Mouse (Mus musculus) E14TG2a.4 (cell line): ENCODE data around the gene Myo9b.

Source experiments
- H3K27me3 ChIP-seq: 2 replicates; pipeline ENCODE4 v1.6.1; 2014; ENCODE audit warnings: low read length, control low read depth; ENCODE audit not compliant: insufficient read depth
- H3K36me3 ChIP-seq: 2 replicates; pipeline ENCODE4 v1.6.1; 2014; ENCODE audit warnings: low read length, control low read depth; ENCODE audit not compliant: insufficient read depth
- H3K4me1 ChIP-seq: replicated peaks from 2 replicates; pipeline ENCODE4 v1.6.1; 2014; ENCODE audit warnings: low read depth, low read length, control low read depth
- H3K4me3 ChIP-seq: replicated peaks from 2 replicates; pipeline ENCODE4 v1.5.1; 2014; ENCODE audit warnings: mild to moderate bottlenecking, low read length
- H3K9me3 ChIP-seq: 2 replicates; pipeline ENCODE4 v1.6.1; 2014; ENCODE audit warnings: low read length, control low read depth
- CTCF ChIP-seq: conservative IDR thresholded peaks from 2 replicates; pipeline ENCODE4 v1.5.1; 2014; ENCODE audit warnings: low read length
- NANOG ChIP-seq: IDR thresholded peaks from 2 replicates; pipeline ENCODE4 v1.6.1; 2014; ENCODE audit warnings: borderline replicate concordance, low read length, mixed read lengths
- POU5F1 ChIP-seq: IDR thresholded peaks from 2 replicates; pipeline ENCODE4 v1.6.1; 2014; ENCODE audit warnings: low read length, borderline replicate concordance

Gene Myo9b

GRCm38 (mm10) chr8:71373000-71373399 lies 100.5 kb downstream of the Myo9b start:
- Histone ChIP-seq H3K4me3 (no peak overlapping the region), H3K27me3 (peaks cover 22% of the 10 kb centered on the region), H3K9me3 (no peaks in the 10 kb centered on the region), H3K4me1 (peaks cover 63% of the 10 kb centered on the region), H3K36me3 (peaks cover 69% of the 10 kb centered on the region)
- TF ChIP-seq POU5F1 (no peak), CTCF (no peak), NANOG (no peak)

DNA sequence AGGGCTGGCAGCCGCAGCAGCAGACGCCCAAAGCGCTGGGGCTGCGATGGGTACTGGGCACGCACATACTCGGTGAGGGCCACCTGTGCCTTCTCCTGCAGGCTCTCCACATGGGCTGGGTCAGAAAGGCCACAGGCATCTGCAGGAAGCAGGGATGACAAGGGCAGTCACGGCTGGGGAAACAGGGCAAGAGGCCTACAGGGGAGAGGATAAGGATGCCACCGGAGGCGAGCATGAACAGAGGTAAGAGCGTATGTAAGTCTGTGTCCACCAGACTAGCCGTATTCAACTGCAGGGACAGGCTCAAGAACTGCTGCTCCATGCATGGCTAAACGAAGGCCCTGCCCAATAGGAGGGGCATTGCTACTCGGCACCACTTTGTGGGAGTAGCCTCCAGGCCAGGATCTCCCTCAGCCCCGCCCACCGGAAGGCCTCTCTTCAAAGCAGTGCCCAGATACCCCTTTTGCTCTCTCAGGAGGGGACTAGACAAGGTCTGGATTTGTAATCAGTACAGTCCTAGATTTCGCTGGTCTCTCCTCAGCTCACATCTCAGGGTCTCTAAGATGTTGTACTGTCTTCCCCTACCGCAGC lies 102.2 kb downstream of the Myo9b start:
- Histone ChIP-seq H3K27me3 (peaks cover 38% of the 10 kb centered on the region), H3K36me3 (peaks cover 66% of the 10 kb centered on the region), H3K4me3 (peak overlapping the region; percentile 74; the same call in 1 of the 2 replicates), H3K4me1 (peaks cover 62% of the 10 kb centered on the region), H3K9me3 (no peaks in the 10 kb centered on the region)
- TF ChIP-seq POU5F1 (no peak), CTCF (no peak), NANOG (no peak)

GRCm38 (mm10) chr8:71375581-71376422 lies 103.3 kb downstream of the Myo9b start:
- peaks cover 49% of the 10 kb centered on the region for H3K27me3 ChIP-seq
- H3K4me1 ChIP-seq = peaks cover 67% of the 10 kb centered on the region
- no peaks in the 10 kb centered on the region for H3K9me3 ChIP-seq
- H3K36me3 ChIP-seq = peaks cover 63% of the 10 kb centered on the region
- TF ChIP-seq CTCF (no peak), POU5F1 (no peak), NANOG (no peak)
- H3K4me3 ChIP-seq = peak overlapping the region; percentile 74

- TF ChIP-seq NANOG = no peak
- no peak for TF ChIP-seq POU5F1
- TF ChIP-seq CTCF = no peak
- H3K9me3 ChIP-seq = no peaks in the 10 kb centered on the region
Measured at GRCm38 (mm10) chr8:71376423-71377030, 104.0 kb downstream of the Myo9b start.

DNA sequence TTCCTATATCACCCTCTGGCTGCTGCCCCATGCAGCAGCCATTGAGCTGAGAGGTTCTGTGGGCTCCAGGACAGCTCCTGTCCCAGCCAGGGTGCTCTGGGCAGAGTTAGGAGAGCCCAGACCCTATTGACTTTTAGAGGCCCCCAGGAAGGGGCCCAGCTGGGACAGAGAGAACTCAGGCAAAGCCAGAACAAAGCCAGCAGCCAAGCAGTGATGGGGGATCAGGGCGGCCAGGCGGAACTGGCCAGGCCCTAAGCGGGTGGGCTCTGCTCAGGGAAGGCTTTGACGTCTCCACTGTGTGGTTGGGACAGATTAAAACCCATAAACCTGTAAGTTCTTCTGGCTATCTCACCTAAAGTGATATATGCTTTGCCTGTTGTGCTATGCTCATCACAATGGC lies 106.5 kb downstream of the Myo9b start:
- peaks cover 50% of the 10 kb centered on the region for H3K27me3 ChIP-seq
- peaks cover 46% of the 10 kb centered on the region for H3K36me3 ChIP-seq
- 0 out of 2 replicates have a peak overlapping the region, but pooled peaks have one; percentile 93 for H3K4me3 ChIP-seq
- TF ChIP-seq NANOG = no peak
- TF ChIP-seq POU5F1 = no peak
- TF ChIP-seq CTCF = no peak
- H3K4me1 ChIP-seq = peaks cover 73% of the 10 kb centered on the region
- H3K9me3 ChIP-seq = no peaks in the 10 kb centered on the region

More at GRCm38 (mm10) chr8:71376423-71377030, 104.0 kb downstream of the Myo9b start:
- H3K4me3 ChIP-seq = peak overlapping the region; percentile 74
- peaks cover 50% of the 10 kb centered on the region for H3K27me3 ChIP-seq
- peaks cover 66% of the 10 kb centered on the region for H3K4me1 ChIP-seq
- H3K36me3 ChIP-seq = peaks cover 63% of the 10 kb centered on the region

GRCm38 (mm10) chr8:71379512-71380075 lies 107.1 kb downstream of the Myo9b start:
- Histone ChIP-seq H3K4me3 (peak overlapping the region; percentile 93), H3K4me1 (peaks cover 73% of the 10 kb centered on the region), H3K9me3 (no peaks in the 10 kb centered on the region), H3K36me3 (peaks cover 40% of the 10 kb centered on the region), H3K27me3 (peaks cover 50% of the 10 kb centered on the region)
- TF ChIP-seq NANOG (no peak), POU5F1 (no peak), CTCF (no peak)

DNA sequence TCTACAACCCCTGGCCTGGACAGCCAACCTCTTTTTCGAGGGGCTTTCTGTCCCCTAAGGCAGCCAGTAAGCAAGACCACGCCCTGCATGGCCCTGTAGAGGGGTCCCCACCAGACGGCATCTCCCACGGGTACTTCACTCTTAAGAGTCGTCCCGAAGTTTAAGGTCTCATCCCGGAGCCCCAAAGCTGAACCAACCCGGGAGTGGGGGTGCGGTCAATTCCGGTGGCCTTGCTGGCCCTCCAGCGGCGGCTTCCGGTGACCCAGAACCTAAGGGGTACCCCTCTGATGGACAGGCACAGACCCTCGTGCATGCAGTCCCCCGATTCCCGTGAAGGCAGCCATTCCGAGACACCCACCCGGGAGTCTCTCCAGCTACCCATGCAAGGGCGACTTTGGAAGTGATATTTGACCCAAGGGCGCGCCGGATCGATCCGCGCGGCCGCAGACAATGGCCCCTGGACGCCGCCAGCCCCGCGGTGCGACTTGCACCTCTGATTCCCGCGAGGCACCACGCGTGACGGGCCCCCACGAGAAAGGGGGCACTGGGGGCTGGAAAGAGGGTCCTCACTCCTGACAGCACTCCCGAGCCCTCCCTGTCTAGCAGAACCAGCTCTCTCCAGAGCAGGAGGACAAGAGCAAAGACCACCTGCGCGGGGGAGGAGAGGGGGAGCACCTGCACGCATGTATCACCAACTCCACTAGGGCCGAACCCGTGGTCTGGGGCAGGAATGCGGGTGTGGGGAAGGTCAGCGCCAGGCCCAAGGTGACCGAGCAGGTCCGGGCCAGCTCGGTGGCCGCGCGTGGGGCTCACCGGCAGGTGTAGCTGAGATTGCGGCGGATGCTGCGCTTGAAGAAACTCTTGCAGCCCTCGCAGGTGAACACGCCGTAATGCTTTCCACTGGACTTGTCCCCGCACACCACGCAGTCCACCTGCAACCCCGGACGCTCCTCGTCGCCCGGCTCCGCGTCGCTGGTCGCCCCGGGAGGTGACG lies 108.0 kb downstream of the Myo9b start:
- Histone ChIP-seq H3K9me3 (no peaks in the 10 kb centered on the region), H3K4me1 (peaks cover 73% of the 10 kb centered on the region), H3K36me3 (peaks cover 32% of the 10 kb centered on the region), H3K4me3 (peak overlapping the region; percentile 93), H3K27me3 (peaks cover 50% of the 10 kb centered on the region)
- TF ChIP-seq CTCF = no peak
- no peak for TF ChIP-seq NANOG
- no peak for TF ChIP-seq POU5F1
